Mouse (Mus musculus): ENCODE measurements around the gene Nfam1.

DNA sequence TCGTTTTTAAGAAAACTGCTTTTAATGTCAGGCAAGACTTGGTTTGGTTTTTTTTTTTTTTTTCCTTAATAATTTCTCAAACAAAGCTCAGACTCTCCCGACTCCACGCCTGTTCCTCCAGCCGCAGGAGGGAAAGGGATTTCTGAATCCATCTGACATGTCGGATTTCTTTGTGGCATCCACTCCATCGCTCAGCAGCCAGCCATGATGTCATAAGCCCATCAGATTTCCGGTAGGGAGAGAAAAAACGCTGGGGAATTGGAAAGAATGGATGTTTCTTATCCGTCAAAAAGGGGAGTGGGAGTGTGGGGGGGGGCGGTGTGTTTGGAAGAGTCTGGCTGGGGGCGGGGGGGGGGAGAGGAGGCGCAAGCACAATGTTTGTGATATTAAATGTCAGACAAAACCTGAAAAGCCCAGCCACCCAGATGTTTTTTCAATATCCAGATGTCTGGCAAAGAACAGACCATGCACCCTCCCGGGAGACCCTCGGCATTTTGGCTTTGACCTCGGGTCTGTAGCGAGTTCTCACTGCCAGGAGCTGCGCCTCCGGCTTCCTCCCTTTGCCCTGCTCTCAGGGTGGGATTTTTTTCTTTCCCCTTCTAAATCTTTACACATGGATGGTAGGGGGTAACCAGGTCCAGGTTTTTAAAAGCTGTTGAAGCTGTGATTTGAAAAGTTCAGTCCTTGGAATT is 50.2 kb downstream of the Nfam1 start:
- no peak for TF ChIP-seq POLR2AphosphoS5 (IDR thresholded peaks at IDR 0.05; ENCODE audit: borderline replicate concordance, low read depth, low read length)
- TF ChIP-seq TCF12 (IDR thresholded peaks at IDR 0.05; ENCODE audit: low read depth, low read length) = no peak
- TF ChIP-seq HCFC1 (IDR thresholded peaks at IDR 0.05; ENCODE audit: low read depth, low read length) = no peak
- TF ChIP-seq E2F4 (IDR thresholded peaks at IDR 0.05; ENCODE audit: borderline replicate concordance, low read depth, low read length) = no peak
- no peak for TF ChIP-seq POLR2A (IDR thresholded peaks at IDR 0.05; ENCODE audit: control insufficient read depth in 1 of 2, insufficient read depth in 1 of 2, low read depth in 1 of 2, low read length in 2 of 2, poor library complexity in 1 of 2)
- TF ChIP-seq CTCF (IDR thresholded peaks at IDR 0.05 in 2 of 3, conservative IDR thresholded peaks at IDR 0.05 in 1 of 3; ENCODE audit: control insufficient read depth in 1 of 3, insufficient read depth in 1 of 3, low read depth in 2 of 3, low read length in 3 of 3, poor library complexity in 1 of 3, severe bottlenecking in 1 of 3) = no peak
- no peak for TF ChIP-seq CHD2 (IDR thresholded peaks at IDR 0.05; ENCODE audit: low read length)
- no peak for TF ChIP-seq USF2 (IDR thresholded peaks at IDR 0.05; ENCODE audit: borderline replicate concordance in 1 of 2, insufficient read depth in 1 of 2, low read depth in 1 of 2, low read length in 2 of 2)
- TF ChIP-seq ZNF384 (IDR thresholded peaks at IDR 0.05; ENCODE audit: low read depth, low read length) = no peak
- TF ChIP-seq KAT2A (conservative IDR thresholded peaks at IDR 0.05; ENCODE audit: low read depth, low read length) = no peak
- TF ChIP-seq JUND (IDR thresholded peaks at IDR 0.05; ENCODE audit: low read depth, low read length) = no peak
- no peak for TF ChIP-seq ZMIZ1 (IDR thresholded peaks at IDR 0.05; ENCODE audit: low read depth, low read length)
- TF ChIP-seq POLR2AphosphoS2 (IDR thresholded peaks at IDR 0.05; ENCODE audit: low read length) = no peak
